Mouse (Mus musculus) liver, embryonic 14.5 days (tissue): ENCODE results near the gene Lrrc8e.

ENCODE experiments used
- CTCF ChIP-seq: IDR thresholded peaks from 2 replicates; pipeline ENCODE4 v1.5.1; 2016; ENCODE audit warnings: antibody characterized with exemption, low read depth, control low read depth
- EP300 ChIP-seq: IDR thresholded peaks from 2 replicates; pipeline ENCODE4 v1.6.1; 2016; ENCODE audit warnings: antibody characterized with exemption, low read depth

- TF ChIP-seq CTCF (no peak), EP300 (no peak)
Measured at GRCm38 (mm10) chr8:4183409-4183808, 43.2 kb upstream of the Lrrc8e start.
